Mouse (Mus musculus) layer of hippocampus, adult 18-20 months (tissue): Measurements from ENCODE around the gene Hoxd11. TPM values are rescaled to one million over a fixed set of nuclear protein-coding genes. Genes with fewer than 3 reads are reported as not detected.

Source experiments
- DNase-seq, 2 experiments: peaks; one replicate each; pipeline ENCODE4 v3.0.0; 2022; ENCODE audit warnings: low spot score in 2 of 2
- total RNA-seq, 2 experiments: library from RNA; stranded (reverse); gene quantifications; 2 replicates each; pipeline ENCODE4 v1.2.3; 2021

Gene Hoxd11
- total RNA-seq, 2 experiments from 2014 or later, result not detected

DNA sequence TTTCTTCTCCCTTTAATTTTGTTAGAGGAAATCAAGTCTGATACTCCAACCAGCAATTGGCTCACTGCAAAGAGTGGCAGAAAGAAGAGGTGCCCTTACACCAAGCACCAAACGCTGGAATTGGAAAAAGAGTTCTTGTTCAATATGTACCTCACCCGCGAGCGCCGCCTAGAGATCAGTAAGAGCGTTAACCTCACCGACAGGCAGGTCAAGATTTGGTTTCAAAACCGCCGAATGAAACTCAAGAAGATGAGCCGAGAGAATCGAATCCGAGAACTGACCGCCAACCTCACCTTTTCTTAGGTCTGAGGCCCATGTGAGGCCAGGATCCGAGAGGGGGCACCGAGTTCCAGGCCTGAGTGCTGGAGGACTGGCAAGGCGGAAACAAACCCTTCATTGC, 14.7 kb downstream of the Hoxd11 start:
- no peak for DNase-seq

DNA sequence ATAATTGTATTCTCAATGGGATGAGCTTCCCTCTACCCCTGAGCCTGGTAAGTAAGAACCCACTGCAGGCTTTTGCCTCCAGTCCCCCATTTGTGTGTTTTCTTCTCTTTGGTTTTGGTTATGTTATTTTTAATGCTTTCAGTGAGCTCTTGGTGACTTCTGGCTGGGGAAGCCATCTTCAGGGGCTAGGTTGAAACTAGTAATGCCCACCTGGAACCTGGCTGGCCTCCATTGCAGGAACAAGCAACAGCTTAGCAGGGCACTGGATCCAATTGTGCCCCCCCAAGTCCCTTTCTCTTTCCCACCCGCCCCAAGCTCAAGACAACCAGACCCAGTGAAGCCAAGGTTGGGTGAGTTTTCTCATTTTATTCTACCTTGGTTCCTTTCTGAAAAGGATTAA, 16.0 kb downstream of the Hoxd11 start:
- no peak for DNase-seq

DNA sequence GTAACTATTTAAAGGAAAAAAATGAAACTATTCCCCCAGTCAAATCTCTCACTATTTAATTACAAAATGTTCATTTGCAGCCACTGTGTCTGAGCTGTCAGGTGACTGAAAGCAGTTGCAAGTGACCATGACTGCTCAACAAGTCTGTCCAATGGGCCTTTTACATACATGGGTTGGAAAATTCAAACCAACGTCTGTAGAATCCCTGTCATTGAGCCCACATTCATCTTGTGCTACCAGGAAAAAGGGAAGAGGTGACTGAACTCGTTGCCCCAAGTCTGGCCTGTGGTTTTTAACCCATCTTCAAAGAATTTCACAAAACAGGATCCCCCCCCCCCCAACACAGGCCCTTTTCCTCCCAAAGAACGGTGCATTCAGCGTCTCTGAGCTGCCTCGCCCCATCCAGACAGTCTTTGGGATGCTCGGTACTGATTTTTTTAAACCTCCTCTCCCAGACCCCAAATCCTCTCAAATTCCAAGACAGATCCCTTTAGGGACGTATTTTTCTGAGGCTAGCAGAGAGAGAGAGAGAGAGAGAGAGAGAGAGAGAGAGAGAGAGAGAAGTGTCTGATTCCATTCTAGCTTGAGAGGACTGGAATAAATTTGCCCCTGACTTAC, 16.6 kb downstream of the Hoxd11 start:
- no peak for DNase-seq

DNA sequence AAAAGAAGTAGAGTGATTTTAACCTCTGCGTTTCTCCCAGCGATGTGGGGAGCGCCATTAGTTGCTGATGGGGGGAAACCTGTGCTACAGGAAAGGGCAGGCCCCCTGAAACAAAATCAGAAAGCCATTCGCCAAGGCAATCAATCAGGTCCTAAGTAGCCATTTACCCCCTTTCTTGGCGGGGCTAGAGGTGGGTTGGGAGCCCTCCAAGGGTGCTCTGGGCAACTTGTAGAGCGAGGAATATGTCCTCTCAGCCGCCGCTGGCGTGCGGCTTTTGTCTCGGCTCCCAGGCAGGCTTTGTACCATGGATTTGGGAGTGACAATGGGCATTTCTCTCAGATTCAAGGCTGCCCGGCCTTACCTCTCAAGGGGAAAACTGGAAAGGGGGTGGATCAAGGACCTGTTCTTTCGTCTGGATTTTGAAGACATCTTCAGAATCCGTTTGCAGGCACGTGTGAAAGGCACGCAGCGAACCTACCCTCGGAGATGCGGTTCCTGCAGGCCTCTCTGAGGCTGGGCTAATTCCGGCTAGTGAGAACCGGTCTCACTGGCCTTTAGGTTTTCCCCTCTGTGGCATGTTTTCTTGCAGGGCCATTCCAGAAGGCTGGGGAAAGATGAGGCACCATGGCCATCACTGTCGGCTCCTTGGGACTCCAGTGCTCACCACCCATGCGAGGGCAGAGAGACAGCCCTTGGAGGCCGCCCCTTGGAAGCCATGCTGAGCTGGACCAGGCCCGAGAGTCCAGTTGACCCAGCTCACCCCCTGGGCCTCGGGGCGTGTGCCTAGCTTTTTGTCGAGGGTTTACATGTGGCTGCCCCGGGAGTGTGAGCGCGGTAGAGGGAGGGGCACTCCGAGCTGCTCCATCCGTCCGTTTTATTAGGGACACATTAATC, 17.3 kb downstream of the Hoxd11 start:
- DNase-seq, result no peak

DNA sequence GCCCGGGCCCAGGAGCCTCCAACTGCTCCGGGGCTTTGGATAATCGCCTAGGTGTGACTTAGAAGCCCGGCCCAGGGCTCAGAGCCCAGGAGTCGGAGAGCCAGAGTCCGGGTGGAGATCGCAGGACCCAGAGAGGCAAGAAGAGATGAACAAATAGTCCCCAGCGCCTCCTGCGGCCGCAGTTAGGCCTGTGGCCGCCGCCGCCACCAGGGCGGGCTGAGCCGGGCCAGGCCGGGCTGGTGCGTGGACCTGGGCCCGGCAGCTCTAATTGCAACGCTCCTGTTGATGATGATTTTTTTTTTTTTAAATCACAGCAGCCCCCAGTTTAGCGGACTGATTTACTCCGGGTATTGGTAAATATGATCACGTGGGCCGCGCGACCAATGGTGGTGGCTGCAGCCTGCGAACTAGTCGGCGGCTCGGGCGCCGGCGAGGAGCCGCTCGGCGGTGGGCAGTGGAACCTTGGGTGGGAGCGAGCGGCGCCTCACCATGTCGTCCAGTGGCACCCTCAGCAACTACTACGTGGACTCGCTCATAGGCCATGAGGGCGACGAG, 18.3 kb downstream of the Hoxd11 start, which contains the start of gene Hoxd9:
Gene Hoxd9, plus strand, starts transcription at position 161 of the 555 bp plus-strand sequence.
- no peak for DNase-seq

DNA sequence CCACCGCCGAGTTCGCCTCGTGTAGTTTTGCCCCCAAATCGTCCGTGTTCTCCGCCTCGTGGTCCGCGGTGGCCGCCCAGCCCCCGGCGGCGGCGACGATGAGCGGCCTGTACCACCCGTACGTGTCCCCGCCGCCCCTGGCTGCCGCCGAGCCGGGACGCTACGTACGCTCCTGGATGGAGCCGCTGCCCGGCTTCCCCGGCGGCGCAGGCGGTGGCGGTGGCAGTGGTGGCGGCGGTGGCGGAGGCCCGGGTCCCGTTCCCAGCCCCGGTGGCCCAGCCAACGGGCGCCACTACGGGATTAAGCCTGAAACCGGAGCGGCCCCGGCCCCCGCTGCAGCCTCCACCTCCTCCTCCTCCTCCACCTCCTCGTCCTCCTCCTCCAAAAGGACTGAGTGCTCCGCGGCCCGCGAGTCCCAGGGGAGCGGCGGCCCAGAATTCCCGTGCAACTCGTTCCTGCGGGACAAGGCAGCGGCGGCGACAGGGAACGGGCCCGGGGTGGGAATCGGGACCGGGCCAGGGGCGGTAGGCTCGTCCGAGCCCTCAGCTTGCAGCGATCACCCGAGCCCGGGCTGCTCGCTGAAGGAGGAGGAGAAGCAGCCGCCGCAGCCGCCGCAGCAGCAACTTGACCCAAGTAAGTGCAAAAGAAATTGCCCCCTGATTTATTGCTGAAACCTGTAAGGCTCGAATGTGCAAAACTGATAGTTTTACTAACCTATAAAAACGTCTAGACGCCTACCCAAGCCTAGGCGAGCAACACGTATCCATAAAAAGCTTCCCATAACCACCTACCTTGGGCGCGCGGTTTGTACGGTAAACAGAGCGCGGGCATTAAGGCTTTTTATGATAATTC, 19.1 kb downstream of the Hoxd11 start:
- DNase-seq, result no peak

DNA sequence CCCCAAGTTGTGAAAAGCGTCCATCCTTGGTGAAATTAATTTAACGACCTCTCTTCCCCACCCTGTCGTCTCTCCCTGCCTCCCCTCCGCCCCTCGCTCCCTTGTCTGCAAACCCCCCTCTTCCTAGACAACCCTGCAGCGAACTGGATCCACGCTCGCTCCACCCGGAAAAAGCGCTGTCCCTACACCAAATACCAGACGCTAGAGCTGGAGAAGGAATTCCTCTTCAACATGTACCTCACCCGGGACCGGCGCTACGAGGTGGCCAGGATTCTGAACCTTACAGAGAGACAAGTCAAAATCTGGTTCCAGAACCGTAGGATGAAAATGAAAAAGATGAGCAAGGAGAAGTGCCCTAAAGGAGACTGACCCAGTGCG, 19.7 kb downstream of the Hoxd11 start:
- DNase-seq, result no peak

DNA sequence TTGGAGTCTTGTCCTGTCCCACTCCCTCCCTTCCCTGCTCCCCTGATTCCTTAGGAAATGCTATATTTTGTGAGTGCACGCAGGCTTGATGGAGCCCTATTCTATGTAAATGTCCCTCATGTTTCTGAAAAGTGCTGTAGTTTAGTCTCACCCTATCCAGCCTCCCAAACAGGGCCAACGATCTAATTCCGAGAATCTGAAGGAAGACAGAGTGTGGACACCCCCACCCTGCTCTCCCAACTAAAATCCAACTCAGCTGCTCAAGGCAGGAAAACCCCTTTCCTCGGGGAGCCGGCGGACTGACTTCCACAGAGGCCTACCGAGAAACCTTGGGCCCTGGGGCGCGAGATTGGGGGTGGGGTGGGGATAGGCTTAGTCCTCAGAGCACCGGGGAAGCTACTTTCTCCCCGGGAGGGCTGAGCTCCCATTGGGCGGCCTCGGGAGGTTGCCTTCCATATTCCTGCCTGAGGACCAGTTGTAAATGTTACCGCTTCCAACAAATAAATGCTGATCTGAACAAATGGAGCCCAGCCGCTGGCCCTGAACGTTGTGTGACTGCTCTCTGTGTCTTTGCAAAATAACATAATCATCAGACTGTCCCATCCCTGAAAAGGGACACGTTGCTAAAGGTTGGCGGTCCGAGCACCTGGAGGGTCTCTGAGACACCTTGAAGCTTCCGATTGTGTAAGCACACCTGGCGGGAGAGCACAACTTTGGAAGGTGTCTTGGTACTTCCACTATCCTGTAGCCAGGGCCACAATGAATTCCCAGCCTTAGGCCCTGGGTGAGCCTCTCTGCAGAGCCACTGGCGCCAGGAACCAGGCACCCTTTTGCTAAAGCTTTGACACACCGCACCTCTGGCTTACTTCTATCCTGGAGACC, 20.5 kb downstream of the Hoxd11 start:
- DNase-seq, result no peak

DNA sequence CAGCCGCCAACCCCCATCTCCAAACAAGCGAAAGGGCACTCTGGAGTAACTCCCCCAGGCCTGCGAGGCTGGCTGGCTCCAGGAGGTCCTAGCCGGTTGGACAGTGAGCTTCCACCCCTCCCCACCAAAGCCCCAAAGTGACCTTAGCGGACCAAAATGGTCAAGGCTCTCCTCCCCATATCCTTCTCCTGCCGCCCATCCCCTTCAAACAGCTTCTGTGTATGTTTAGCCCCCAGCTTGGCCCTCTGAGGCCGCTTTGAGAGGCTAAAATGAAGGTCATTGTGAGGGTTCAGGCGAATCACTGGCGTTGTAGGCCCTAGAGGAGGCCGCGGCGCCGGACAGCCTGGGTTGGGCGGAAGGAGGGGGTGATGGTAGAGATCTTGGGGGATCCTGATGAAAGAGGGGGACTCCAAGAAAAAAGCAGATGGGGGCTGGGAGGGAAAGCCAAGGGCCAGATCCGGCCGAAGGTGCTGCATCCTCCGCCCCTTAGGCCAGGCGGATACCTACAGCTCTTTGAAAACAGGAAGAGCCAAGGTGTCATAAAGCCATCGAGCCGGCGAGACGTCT, 21.3 kb downstream of the Hoxd11 start:
- no peak for DNase-seq

DNA sequence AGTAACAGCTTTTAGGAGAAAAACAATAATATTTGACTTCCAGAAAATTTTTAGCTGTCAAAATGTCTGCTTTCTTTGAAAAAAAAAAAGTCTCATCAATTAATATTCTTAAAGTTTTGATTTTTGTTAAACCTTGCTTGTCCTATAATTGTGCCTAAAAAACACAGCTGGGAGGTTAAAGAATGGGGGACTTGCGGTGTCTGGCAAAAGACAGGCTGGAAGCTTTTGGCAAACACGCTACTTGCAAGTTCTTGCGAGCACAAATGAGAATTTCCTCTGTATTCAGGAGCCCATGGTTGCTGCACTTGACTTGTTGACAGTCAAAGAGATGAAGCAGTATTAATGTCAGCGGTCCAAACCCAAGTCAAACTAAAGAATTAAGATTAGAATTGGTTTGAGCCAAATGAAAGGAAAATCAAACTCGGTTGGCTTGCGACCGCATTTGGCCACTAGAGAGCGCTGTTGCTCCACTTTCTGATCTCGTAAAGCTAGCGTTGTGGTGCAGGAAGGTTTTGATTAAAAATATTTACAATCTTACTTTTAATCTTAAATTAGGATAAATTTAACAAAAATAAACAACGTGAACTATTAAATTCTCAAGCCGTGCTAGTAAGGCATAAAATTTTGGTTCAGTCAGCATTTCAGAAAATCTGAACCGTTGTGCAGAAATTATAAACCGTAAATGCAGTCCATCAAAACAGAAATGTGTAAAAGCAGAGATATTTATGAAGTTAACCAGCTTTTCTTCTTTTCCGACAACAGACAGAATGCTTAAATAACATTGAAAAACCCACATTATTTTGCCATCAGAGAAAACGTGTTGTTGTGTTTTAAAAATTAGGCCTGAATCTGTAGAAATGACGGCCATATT, 22.8 kb downstream of the Hoxd11 start:
- DNase-seq, result peak; percentile 37 to 87

DNA sequence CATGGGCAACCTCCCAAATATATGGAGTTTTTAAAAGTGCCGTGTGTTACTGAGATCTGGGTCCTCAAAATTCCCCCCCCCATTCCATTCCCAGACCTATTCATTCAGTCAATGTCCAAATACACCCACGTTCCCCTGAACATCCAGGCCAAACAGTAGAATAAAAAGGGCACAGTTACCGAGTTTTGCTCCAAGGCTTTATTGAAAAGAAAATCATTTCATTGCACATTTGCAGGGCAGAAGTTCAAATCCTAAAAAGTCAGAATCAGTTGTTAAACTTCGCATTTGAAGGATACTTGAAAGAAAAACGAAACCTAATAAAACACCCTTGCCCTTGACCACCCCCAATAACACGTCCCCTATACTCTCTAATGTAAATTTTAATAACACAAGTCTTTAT, 23.5 kb downstream of the Hoxd11 start:
- DNase-seq, result no peak

DNA sequence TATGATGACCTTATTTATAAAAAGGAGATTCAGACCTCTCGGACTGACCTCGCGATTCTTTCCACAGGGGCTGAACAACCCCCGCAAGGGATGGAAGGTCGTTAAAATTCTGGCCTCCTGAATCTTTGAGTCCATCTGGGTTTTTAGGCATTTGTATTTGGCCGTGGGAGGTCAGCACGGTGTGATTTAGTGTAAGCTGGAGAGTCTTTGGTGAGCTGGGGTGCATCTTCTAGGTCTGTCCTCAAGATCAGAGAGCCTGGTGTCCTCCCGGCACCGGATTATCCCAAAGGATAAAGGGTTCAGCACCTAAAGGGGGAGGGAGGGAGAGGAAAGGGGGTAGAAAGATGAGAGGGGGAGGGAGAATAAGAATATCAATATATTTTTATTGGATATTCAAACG, 24.0 kb downstream of the Hoxd11 start:
- no peak for DNase-seq

DNA sequence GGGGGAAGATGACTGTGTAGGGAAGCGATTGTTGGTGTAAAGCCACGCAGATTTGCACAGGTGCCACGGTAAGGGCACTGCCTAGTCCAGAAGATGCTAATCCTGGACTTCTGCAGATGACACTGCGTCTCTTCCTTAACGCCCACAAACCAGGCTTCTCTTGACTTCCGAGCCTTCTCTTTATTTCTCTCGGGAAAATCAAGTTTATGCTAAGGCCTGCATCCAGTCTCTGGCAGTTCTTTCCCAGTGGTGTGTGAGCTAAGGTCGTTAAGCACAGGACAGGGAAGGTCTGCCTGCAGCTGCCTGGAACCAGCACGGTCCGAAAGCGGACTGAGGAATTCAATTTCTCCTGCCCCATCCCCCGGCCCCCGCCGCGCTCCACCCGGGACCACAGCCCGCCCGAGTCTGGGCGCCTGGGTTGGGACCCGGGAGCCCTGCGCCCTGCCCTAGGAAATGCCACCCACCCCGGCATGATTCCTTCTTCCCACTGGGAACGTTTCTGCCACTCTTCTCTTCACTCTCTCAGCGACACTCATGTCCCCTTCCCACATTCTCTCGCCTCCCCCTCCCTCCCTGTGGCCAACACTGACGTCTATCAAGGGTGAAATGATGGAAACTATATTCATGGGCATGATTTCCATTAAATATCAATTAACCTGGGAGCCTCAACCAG, 24.5 kb downstream of the Hoxd11 start:
- no peak for DNase-seq

DNA sequence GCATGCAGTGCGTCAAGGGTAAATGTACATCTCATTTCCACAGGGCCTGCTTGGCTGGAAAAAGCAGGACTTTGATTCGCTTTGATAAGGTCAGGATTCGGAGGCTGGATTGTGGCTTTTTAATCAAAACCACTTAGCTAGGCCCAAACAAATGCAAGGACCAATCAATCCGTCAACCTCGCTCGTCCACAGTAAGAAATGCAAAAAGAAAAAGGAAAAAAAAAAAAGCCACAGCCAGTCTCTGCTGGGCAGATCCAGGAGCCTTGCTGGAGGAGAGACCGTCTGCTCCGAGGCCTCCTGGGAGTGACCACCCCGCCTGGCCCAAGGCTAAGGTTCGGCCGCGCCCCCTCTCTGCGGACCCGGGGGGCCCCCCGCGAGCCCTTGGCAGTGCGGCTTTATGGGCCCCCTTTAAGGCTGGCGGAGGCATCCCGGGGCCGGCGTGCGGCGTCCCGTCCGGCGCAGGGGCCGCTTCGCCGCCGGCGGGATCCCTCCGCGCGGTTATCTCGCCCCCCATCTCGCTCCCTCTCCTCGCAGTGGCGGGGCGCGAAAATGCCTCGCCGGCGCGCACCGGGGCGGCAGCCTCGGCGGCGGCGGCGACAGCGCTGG, 25.1 kb downstream of the Hoxd11 start, which contains the start of gene Hoxd8:
Gene Hoxd8, plus strand, starts transcription at position 223 of the 606 bp plus-strand sequence.
- DNase-seq, result no peak

DNA sequence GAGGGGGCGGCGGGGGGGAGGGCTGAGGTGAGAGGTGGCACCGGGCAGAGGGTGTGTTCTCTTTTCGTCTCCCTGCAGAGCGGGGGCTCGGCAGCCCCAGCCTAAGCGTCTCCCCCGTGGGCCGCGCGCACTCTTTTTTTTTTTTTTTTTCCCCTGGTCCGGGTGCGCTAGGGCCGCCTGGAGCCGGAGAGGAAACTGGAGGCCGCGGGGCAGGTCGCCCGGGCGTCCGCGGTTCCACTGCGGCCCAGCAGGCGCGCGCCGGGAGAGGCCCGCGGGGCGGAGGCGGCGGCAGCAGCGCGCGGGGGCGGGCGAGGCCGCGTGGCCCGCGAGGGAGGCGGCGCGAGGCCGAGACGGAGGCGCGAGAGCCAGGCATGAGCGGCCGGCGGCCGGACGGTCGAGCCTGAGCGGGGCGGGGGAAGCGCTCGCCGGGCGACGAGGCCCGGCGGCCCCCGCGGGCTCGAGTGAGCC, 25.7 kb downstream of the Hoxd11 start:
- DNase-seq, result no peak

DNA sequence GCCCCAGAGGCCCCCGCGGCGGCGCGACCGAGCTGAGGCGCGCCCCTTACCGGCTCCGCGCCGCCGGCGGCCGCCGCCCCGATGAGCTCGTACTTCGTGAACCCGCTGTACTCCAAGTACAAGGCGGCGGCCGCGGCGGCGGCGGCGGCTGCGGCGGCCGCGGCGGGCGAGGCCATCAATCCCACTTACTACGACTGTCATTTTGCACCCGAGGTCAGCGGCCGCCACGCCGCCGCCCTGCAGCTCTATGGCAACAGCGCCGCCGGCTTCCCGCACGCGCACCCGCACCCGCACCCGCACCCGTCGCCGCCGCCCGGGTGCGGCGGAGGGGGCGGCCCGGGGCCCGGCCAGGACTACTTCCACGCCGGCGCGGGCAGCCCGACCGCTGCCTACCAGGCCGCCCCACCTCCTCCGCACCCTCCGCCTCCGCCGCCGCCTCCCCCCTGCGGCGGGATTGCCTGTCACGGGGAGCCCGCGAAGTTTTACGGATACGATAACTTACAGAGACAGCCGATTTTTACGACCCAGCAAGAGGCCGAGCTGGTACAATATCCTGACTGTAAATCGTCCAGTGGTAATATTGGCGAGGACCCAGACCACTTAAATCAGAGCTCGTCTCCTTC, 26.2 kb downstream of the Hoxd11 start:
- no peak for DNase-seq

DNA sequence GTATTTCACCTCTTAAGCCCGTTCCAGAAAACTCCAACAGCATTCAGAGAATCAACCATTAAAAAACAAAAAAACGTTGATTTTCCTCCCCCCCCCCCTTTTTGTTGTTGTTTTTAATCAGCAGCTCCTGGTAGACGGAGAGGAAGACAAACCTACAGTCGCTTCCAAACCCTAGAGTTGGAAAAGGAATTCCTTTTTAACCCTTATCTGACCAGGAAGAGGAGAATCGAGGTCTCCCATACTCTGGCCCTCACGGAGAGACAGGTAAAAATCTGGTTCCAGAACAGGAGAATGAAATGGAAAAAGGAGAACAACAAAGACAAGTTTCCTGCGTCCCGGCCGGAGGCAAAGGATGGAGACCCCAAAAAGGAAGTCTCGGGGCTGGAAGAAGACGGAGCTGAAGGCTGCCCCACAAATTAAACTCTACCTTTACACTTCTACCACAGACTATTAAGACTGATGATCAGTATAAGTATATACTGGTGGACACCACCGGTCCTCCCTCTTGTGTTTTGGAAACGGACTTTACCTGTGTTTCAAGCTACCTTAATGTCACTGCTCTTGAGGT, 27.1 kb downstream of the Hoxd11 start:
- no peak for DNase-seq
